Mouse (Mus musculus) lung, embryonic 15.5 days (tissue): ENCODE measurements around the gene Olfr533. TPM values are rescaled to one million over a fixed set of nuclear protein-coding genes. Genes with fewer than 3 reads are reported as not detected.
"Not testable (repeated sequence)": the region's sequence is repeated elsewhere in the genome, so short reads cannot be mapped to it uniquely, and the experiment has no call there.

Experiments used
- ATAC-seq: fragments of 200-750 bp; cut with Nextera tagmentation; 2 replicates; pipeline ENCODE4 v1.8.0; 2017; ENCODE audit warnings: moderate number of reproducible peaks, borderline replicate concordance; ENCODE audit not compliant: low FRiP score, low TSS enrichment; ENCODE audit errors: extremely low read depth
- H3K27ac ChIP-seq: fragments of 300-500 bp; sonication (generic); 2 replicates; pipeline ENCODE4 v1.5.1; 2015; ENCODE audit warnings: moderate library complexity, mild to moderate bottlenecking, inconsistent platforms
- H3K27me3 ChIP-seq: fragments of 300-500 bp; sonication (generic); 2 replicates; pipeline ENCODE4 v1.6.1; 2015; ENCODE audit warnings: inconsistent platforms
- H3K36me3 ChIP-seq: fragments of 300-500 bp; sonication (generic); 2 replicates; pipeline ENCODE4 v1.6.1; 2015; ENCODE audit warnings: inconsistent platforms
- H3K4me1 ChIP-seq: fragments of 300-500 bp; sonication (generic); 2 replicates; pipeline ENCODE4 v1.6.1; 2015; ENCODE audit warnings: inconsistent platforms
- H3K4me2 ChIP-seq: fragments of 300-500 bp; sonication (generic); 2 replicates; pipeline ENCODE4 v1.6.1; 2015; ENCODE audit warnings: inconsistent platforms, mild to moderate bottlenecking, moderate library complexity
- H3K4me3 ChIP-seq: fragments of 300-500 bp; sonication (generic); 2 replicates; pipeline ENCODE4 v1.5.1; 2015; ENCODE audit warnings: mild to moderate bottlenecking, inconsistent platforms
- H3K9ac ChIP-seq: fragments of 300-500 bp; sonication (generic); 2 replicates; pipeline ENCODE4 v1.6.1; 2015; ENCODE audit warnings: inconsistent platforms
- H3K9me3 ChIP-seq: fragments of 300-500 bp; sonication (generic); 2 replicates; pipeline ENCODE4 v1.6.1; 2016; ENCODE audit warnings: inconsistent platforms
- WGBS: fragments of 180-500 bp; shearing (Covaris S2); methylation state at CpG from one replicate; pipeline ENCODE4 v1.1.7; 2015; 5-methylcytosine and 5-hydroxymethylcytosine counted together
- polyA plus RNA-seq: library from polyadenylated mRNA; unstranded; fragments of >200 nt; fragmentation: Nextera tagmentation; extraction: Ambion mirVana; gene quantifications from 2 replicates; pipeline ENCODE4 v1.2.1, GENCODE M21; 2015

Olfr533 gene
- polyA plus RNA-seq, result not detected in 2 replicates

DNA sequence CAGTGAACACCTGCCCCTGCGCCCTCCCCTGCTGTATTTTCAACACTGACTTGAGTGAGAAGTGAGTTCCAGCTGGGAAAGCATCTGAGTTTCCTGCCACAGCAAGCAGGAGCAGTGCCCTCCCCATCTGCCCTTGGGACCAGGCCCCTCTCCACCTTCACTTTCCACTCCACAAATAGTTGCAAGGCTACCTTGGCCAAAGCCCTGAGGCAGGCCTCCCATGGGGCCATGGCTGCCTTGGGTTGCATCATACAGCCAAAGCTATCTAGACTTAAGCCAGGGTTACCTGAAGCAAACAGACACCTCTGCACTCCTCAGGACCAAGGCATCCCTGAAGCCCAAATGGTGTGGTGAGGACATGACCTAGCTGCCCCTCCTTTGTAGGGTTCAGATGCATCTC is at the start of gene Olfr533:
Gene Olfr533 (plus strand): TSS at position 301 of the 400 bp plus-strand sequence.
- H3K4me3 ChIP-seq, H3K4me1 ChIP-seq, H3K9ac ChIP-seq, H3K9me3 ChIP-seq, H3K4me2 ChIP-seq, H3K27ac ChIP-seq, H3K27me3 ChIP-seq, H3K36me3 ChIP-seq, ATAC-seq: not testable (repeated sequence)
- WGBS, result 43% methylated on average over 1 of the region's 1 CpGs

DNA sequence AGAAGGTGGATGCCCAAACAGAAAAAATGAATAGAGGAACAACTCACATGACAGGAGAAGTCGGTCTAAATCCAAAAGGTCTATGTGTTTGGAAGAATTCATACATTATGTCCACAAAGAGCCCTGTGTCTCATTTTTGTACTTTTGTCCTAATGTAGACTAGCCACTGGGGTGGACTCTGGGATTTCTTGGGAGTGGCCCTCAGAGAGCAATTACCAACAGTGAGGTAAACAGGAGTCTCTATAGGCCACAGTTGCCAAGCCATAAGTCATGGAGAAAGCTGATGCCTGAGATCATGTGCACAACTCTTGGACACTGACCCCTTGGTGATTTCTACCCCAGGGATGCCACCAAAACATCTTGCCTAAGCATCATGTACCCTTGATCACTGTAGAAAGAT is 41.6 kb upstream of the Olfr533 start, which contains the start of gene Olfr532:
Gene Olfr532 (minus strand): TSS at position 101 of the 400 bp plus-strand sequence.
- no peaks in the 10 kb centered on the region for H3K4me1 ChIP-seq
- no peak within 1 kb of the TSS for H3K9ac ChIP-seq
- H3K4me3 ChIP-seq, result no peak within 1 kb of the TSS
- WGBS, result 95% methylated on average over 1 of the region's 1 CpGs
- H3K4me2 ChIP-seq, result no peak within 1 kb of the TSS
- H3K9me3 ChIP-seq, result no peaks in the 10 kb centered on the region
- H3K27ac ChIP-seq, result no peak within 1 kb of the TSS
- H3K27me3 ChIP-seq, result no peaks in the 10 kb centered on the region
- no peaks in the 10 kb centered on the region for H3K36me3 ChIP-seq
- ATAC-seq, result no peak

DNA sequence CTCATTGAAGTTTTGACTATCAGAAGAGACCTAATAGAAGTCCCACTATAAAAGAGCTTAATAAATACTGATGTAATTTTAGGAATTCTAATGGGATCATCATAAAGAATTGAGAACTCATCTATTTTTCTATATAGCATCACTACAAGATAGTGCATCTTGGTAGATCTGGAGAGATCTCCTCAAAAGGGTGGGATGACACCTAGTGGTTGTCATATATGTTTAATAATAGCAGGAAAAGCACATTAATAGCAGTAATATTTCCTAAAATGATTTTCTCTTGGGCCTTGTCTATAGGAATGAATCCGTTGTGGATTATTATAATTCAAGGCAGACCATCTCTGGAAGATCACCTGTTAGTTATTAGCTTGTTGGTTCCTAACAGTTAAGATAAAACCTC is 20.0 kb upstream of the Olfr533 start:
- Histone ChIP-seq H3K36me3 (no peaks in the 10 kb centered on the region), H3K4me2 (no peak overlapping the region), H3K9ac (no peak overlapping the region), H3K4me3 (no peak overlapping the region), H3K27me3 (no peaks in the 10 kb centered on the region), H3K4me1 (no peaks in the 10 kb centered on the region), H3K27ac (no peak overlapping the region), H3K9me3 (no peaks in the 10 kb centered on the region)
- no peak for ATAC-seq
- WGBS, result 74% methylated on average over 1 of the region's 1 CpGs

GRCm38 (mm10) chr7:140477886-140478285 is 14.7 kb downstream of the Olfr533 start:
- 67% methylated on average over 1 of the region's 1 CpGs for WGBS
- Histone ChIP-seq H3K4me1 (no peaks in the 10 kb centered on the region), H3K9ac (no peak overlapping the region), H3K27me3 (no peaks in the 10 kb centered on the region), H3K9me3 (no peaks in the 10 kb centered on the region), H3K4me2 (no peak overlapping the region), H3K4me3 (no peak overlapping the region), H3K27ac (no peak overlapping the region), H3K36me3 (no peaks in the 10 kb centered on the region)
- ATAC-seq, result no peak

DNA sequence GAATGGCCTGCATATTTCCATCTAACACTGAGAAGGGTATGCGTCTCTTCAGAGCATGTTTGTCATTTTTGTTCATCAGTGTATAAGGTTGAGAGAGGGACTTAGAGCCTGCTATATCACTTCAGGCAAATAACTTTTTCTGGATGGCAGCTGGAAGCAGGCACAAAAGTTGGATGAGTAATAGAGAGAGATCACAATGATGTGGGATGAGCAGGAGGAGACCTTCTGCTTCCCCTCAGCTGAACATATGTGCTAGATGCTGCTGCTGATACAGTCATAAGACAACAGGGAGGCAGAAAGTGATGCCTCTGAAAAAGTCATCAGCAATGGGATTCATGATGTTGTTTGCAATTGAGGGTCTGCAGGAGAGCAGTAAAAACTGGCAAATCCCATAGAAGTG is 15.6 kb downstream of the Olfr533 start:
- Histone ChIP-seq H3K9me3 (no peaks in the 10 kb centered on the region), H3K9ac (no peak overlapping the region), H3K4me1 (no peaks in the 10 kb centered on the region), H3K27me3 (no peaks in the 10 kb centered on the region), H3K4me3 (no peak overlapping the region), H3K4me2 (no peak overlapping the region), H3K27ac (no peak overlapping the region), H3K36me3 (no peaks in the 10 kb centered on the region)
- ATAC-seq, result no peak
- WGBS, result 89% methylated on average over 1 of the region's 1 CpGs

DNA sequence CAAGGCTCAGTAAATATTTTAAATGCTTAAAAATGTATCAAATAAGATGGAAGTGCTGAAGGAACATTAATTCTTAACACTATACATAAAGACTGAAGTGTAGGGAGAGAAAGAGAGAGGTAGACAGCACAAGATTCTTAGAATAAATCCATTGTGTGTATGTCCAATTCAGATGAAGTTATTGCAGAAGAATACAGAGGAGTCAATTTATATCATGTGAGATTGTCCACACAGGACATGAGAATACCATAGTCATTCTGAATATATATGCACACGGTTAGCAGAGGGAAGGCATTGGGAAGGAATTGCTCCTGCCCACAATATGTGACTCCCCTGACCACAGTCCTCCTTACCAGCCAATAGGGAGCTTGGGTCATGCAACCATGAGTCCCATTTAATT is 20.7 kb downstream of the Olfr533 start, which contains the start of gene Olfr535:
Gene Olfr535 (plus strand): TSS at position 301 of the 400 bp plus-strand sequence.
- Histone ChIP-seq H3K36me3 (no peaks in the 10 kb centered on the region), H3K27me3 (no peaks in the 10 kb centered on the region), H3K27ac (no peak within 1 kb of the TSS), H3K4me1 (no peaks in the 10 kb centered on the region), H3K9me3 (no peaks in the 10 kb centered on the region), H3K9ac (no peak within 1 kb of the TSS), H3K4me3 (no peak within 1 kb of the TSS), H3K4me2 (no peak within 1 kb of the TSS)
- WGBS, result 77% methylated on average over 1 of the region's 1 CpGs
- no peak for ATAC-seq

DNA sequence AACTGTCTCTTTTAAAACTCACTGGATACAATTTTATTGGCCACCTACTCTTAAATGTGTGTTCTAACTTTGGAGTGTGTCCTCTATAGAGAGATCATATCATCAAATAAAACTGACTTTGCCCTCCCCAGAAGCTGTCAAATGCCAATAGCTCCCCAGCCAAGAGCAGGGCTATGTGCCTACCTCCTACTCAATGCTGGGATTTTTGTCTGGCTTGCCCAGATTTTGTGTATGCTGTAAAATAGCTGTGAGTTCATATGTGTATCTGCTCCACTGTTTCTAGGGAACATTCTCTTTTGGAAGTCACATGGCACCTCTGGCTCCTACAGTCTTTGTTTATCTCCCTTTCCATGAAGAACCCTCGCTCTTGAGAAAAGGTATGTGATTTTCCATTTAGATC is 25.8 kb downstream of the Olfr533 start:
- Histone ChIP-seq H3K9me3 (no peaks in the 10 kb centered on the region), H3K4me1 (no peaks in the 10 kb centered on the region), H3K27ac (no peak overlapping the region), H3K9ac (no peak overlapping the region), H3K36me3 (no peaks in the 10 kb centered on the region), H3K4me3 (no peak overlapping the region), H3K27me3 (no peaks in the 10 kb centered on the region), H3K4me2 (no peak overlapping the region)
- 65% methylated on average over 1 of the region's 1 CpGs for WGBS
- ATAC-seq, result no peak

GRCm38 (mm10) chr7:140494231-140494630 is 31.1 kb downstream of the Olfr533 start:
- Histone ChIP-seq H3K27me3 (no peaks in the 10 kb centered on the region), H3K4me1 (no peaks in the 10 kb centered on the region), H3K9ac (no peak overlapping the region), H3K9me3 (no peaks in the 10 kb centered on the region), H3K36me3 (no peaks in the 10 kb centered on the region), H3K27ac (no peak overlapping the region), H3K4me3 (no peak overlapping the region), H3K4me2 (no peak overlapping the region)
- ATAC-seq, result no peak
- 36% methylated on average over 2 of the region's 2 CpGs for WGBS

DNA sequence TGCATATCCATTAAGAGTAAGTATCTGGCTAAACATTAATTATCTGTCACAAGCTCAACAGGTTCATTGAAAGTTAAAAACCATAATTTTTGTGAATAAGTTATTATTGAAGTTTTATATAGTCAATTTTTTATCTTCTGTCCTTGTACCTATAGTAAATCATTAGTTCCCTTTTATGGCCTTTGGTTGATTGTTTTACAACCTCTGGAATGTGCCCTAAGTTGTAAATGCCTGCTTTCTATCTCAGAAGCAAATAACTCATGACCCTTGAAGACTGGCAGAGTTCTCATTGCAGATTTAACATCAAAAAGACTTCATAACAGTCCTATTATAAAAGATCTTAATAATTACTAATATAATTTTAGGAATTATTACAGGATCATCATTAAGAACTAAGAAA is 31.5 kb downstream of the Olfr533 start:
- H3K27me3 ChIP-seq, result no peaks in the 10 kb centered on the region
- no peaks in the 10 kb centered on the region for H3K4me1 ChIP-seq
- no peak overlapping the region for H3K27ac ChIP-seq
- H3K9me3 ChIP-seq, result no peaks in the 10 kb centered on the region
- H3K36me3 ChIP-seq, result no peaks in the 10 kb centered on the region
- H3K9ac ChIP-seq, result no peak overlapping the region
- H3K4me2 ChIP-seq, result no peak overlapping the region
- no peak overlapping the region for H3K4me3 ChIP-seq
- no peak for ATAC-seq

DNA sequence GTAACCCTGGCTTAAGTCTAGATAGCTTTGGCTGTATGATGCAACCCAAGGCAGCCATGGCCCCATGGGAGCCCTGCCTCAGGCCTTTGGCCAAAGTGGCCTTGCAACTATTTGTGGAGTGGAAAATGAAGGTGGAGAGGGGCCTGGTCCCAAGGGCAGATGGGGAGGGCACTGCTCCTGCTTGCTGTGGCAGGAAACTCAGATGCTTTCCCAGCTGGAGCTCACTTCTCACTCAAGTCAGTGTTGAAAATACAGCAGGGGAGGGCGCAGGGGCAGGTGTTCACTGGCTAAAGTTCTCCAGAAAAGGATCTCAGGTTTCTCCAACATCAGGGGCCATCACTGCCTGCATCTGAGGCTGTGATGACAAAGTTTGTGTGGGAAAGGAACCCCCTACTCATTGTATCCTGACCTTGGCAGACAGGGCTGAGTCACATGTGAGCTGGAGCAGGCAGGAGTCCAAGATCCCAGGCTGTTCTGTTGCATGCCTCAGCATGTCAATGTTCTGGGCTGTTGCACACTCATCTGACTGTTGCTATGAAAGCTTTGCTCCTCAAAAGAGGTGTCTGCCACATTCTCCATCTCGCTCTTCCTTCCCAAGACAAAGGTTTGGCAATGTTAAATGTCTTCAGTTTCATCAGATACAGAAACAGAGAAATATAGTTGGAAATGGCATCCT is 44.3 kb downstream of the Olfr533 start, which contains the start of gene Olfr536:
Gene Olfr536 (minus strand): TSS at position 51 of the 676 bp plus-strand sequence.
- not testable (repeated sequence) for H3K9me3 ChIP-seq, H3K27me3 ChIP-seq, H3K4me3 ChIP-seq, H3K27ac ChIP-seq, H3K4me1 ChIP-seq, H3K36me3 ChIP-seq, ATAC-seq, H3K9ac ChIP-seq, H3K4me2 ChIP-seq
- 72% methylated on average over 2 of the region's 2 CpGs for WGBS
